Mouse (Mus musculus): ENCODE results near the gene Prnp.

Prnp gene

DNA sequence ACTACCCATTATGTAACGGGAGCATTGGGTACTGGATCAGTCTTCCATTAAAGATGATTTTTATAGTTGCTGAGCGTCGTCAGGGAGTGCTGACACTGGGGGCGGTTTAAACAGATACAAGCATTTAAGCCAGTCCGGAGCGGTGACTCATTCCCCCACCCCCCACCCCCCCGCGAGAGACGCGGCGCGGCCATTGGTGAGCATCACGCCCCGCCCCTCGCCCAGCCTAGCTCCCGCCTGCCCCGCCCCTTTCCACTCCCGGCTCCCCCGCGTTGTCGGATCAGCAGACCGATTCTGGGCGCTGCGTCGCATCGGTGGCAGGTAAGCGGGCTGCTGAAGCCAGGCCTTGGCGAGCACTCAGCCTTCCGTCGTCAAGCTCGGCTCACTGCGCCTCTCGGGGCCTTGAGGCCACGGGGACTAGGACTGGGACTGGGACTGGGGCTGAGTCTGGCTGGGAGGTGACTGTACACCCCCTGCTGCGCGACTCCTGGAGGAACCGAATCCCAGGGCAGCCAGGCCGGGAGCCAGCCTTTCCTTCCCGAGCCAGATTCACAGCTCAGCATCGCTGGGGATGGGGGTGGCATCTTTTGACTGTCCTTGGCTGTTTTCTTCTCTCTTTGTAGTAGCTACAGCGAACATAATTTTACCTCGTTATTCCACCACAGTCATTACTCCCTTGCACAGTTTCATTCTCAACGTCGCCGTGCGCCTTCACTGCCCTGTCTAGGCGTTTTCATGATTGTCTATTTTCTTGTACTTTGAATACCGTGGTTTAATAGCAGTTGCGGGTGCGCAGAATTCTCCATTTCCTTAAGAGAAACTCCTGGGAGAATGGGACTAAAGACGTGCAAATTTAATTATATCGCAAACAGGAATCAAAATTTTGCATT lies at the start of gene Prnp, which contains the start of gene Prn:
Gene Prnp (plus strand): TSS at position 246 of the 890 bp plus-strand sequence.
Gene Prn (plus strand): TSS at position 275 of the 890 bp plus-strand sequence.
- peak; percentile 90 to 91 for DNase-seq

DNA sequence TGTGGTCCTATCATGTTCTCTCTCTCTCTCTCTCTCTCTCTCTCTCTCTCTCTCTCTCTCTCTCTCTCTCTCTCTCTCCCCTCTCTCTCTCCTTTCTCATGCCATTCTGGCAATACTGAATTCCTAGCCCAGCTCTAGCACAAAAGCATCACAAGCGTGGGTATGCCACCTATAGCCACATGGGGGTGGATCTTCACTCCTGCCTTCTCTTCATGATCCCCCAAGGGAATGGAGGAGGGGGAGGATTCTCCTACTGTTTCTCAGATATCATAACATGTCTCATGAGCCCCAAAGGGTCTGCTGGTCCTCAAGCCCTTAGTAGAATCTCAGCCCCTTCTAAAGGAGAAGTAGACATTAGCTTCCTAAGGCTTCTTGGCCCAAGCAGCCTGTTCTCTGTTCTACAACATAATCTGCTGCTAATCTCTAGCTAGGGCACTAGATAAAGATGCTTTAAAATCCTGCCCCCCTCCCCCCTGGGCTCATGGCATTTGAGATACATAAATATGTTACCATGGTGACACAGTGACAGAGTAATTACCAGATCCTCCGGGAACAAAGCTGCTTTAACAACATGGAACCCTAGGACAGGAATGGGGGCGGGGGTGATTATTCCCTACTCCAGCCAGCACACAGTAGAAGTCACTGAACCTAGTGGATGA lies 47.0 kb upstream of the Prnp start:
- DNase-seq, result no peak

DNA sequence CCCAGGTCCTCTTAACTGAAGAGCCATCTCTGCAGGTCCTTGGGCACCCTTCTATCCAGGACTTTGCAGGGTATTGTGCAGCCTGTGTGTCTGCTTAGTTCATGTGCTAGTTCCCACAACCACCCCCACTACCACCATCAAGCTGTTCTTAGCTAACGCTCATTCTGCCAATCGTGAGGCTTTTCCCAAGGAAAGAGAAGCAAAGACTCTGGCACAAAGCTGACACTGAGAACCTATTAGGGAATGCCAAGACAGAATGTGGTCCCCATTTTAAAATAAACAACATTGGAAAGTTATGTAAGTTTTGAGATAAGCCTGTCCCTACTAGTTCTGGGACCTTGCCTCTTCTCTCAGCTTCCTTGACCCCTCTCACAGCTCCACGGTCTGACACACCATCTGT lies 46.3 kb upstream of the Prnp start:
- DNase-seq, result no peak

DNA sequence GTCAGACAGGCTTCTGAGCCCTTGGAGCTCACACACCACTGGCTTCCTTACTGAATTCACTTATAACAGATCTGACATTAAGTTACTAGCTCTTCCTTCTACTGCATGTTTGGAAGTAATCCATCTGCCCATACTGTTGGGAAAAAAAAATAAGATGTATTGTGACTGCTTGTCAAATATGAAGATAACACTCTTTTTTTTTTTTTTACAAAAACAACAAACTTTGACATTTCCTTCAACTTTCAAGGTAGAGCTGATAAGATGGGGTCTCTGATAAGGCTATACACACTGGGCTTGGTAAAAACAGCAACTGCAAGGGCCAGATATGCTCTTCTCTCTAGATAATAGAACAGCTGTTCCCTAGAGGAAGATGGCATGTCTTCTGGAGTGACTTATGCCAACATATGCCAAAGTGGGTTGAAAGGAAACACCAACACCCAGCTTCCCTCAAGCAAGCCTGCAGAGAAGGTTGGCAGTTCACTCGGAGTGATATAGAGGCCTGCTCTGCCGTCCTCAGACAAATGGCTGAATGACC lies 45.4 kb upstream of the Prnp start:
- DNase-seq, result no peak

DNA sequence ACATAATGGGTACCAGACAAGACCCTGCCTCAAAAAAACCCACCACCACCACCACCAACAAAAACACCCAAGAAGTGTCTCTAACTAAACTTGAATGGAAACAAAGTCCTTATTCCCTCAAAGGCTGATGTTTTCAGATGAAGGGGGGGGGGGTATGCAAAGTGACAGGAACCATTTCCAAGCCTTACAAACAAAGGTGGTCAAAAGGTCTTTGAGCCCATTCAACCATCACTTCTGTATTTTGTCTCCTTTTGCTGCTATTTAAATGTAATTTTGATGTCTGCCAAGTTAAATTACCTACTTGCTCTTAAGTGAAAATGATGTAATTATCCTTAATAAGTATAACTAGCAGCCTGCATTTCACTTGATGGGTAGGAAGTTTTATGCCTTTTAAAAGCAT lies 43.1 kb upstream of the Prnp start:
- DNase-seq, result no peak

DNA sequence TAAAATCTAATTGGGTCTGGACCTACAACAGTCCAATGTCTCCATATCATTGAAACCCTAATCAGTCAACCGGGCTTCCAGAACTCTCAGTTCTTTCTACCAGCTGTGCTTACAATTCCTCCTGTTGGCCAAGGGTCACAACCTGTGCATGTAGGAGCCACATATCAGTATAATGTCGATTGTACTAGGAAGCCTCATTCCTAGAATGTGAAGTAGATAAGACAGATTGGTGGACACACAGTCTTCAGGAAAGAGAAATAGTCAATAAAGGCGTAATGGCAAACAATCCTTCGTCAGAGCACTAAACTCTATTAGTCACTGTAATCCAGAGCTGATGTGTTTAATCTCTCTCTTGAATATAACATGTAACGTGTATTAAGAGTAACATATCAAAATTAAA lies 40.7 kb upstream of the Prnp start:
- DNase-seq, result no peak

DNA sequence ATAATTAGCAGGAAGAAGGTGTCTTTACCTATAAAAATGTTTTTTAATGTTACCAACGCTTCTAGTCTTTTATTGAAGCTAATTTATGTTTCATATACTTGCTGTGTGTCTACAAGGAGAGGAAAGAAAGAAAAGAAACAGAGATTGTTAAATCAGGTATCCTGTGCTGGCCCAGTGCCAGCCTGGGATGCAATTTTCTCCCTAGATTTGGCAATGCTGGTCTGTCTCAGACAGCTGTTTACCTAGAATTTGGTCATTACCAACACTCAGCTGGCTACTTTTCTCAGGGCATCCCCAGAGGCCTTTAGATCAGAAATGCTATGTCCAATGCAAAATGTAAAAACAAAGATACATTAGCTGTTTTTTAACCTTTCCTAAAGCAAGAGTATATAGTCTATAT lies 36.4 kb upstream of the Prnp start:
- DNase-seq, result no peak

DNA sequence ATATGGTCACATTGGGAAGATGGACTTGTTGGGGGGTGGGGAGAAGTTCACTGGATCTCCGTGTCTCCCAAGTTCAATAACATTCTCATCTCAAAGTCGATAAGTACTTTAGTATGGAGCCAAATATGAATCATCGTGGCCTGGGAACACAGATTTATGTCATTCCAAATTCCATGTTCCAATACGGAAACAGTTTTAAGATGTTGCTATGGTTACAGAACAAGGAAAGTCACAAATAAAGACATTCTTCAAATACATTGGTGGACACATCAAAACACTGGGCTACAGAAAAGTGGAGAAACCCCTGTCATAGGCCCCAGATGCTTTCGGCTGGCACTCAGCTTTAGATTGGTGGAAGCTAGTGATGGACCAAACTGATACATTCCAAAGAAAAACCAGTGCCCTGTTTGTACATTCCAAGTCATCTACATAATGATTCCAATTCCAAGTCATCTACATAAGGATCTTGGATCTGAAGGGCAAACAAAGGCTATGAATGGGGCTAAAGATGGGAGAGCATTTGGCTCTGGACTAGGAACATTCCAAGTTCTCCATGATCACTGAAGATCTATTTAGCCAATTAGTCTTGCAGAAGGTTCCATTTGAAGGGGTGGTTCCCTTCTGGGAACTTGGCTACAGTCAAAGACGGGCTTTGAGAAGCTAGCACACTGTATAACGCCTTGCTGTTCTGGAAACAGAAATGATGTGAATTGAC lies 33.0 kb upstream of the Prnp start:
- DNase-seq, result no peak

DNA sequence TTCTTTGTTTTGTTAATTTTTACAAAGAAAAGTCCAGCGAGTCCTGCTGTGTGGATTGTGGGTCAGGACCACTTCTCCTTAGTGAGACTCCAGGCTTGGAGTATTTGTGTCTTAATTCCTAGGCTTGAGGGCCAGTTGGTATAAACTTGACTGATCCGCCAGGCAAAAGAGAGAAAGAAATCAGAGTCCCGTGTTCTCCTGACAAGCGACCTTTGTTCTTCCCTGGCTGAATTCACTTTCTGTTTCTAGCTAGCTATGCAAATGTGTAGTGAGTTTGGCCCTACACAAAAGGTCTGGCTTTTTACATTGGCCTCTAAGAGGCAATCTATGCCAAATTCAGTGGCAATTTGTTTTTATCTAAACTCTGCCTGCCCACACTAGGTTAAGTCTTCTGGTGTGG lies 28.0 kb upstream of the Prnp start:
- DNase-seq, result no peak

DNA sequence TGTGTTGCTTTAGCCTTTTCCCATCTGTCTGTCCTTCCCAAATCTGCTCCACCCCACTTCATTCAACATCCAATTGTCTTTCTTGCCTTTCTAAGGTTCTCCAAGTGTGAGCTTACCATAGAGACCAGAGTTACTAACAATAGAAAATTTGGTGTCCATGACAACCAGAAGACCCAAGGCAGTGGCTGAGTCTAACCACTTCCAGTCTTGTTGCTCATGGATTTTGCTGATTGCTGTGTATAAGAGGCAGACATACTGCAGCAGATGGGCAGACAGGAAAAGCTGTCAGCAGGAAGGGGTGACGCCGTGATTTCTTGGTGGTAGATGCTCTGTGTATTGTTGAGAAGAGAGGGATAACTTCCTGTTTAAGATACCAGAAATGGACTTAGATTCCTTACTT lies 26.6 kb upstream of the Prnp start:
- no peak for DNase-seq

DNA sequence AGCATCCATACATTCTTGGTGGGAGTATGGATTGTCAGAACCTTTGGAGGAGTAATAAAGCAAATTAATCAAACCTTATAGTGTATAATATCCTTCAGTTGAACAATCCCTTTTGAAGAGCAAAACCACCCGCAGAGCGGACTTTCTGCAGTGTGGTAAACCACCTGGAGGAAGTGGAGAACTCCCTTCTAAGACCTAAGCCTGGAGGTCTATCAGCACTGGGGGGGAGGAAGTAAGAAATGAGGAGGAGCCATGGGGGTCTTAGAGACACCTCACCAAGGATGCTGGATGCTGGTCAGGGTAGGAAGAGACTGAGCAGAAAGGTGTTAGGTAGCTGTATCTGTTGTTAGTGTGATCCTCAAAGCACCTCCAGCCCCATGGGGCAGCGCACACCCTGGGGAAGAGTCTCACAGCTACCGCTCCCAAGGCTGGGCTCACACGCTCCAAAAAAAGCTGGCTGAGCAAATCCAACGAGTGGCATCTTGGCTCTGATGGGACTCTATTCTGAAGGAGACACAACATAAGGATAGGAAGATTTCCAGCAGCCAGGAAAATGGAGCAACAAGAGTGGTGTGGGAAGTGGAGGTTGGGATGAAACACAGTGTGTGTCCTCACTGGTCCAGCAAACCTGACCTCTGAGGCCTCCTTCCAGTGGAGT lies 23.1 kb upstream of the Prnp start:
- peak; percentile 18 to 36 for DNase-seq

DNA sequence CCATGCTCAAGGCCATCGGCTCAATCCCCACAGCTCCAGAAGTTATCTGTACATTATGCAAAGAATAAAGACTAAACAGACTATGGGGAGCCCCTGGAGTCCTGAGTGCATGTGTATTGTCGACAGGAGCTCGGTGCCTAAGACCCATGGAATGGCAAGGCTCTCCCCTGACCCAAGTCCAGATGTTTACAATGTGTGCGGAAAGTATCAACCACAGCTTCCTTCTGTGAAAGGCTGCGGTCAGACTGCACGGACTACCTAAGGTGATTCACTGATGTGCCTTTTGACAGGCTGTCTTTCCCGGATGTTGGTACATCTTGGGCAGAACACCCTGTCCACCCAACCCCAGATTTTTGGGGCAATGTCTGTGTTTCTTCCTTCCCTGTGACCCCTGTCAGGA lies 21.5 kb upstream of the Prnp start:
- peak in 1 of 2 experiments; percentile 13 for DNase-seq

DNA sequence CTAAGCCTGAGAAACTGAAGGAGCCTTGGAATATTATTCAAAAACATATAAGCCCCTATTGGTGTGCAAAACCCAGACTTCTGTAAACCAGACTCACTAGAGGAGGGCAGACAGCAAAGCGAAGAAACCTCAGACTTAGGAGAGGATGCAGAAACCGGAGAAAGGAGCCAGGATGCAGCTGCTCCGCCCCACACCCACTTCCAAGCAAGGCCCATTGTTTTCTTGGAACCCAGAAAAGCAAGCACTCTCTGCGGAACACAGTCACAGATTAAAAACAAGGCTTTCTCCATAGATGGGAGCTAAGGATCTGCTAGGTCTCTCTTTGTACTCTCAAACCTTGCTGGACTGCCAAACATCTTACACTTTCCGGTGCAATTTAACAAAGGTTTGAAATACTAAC lies 17.2 kb upstream of the Prnp start:
- DNase-seq, result no peak

DNA sequence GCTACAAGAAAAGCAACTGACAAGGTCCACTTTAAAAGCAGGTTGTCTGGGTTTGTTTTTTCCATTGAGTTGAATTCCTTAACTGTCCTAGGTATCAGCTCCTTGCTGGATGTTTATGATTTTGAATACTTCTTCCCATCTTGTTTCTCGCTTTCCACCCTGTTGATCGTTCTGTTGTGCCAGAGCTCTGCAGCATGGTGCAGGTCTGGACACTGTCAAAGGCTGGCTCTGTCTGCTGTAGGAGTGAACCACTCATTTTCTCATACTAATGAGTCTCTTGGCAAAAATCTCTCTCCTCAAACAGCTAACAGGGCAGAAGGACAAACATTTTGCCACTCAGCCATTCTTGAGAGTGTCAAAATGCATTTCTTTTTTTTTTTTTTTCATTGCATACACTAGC lies 14.6 kb upstream of the Prnp start:
- no peak for DNase-seq

DNA sequence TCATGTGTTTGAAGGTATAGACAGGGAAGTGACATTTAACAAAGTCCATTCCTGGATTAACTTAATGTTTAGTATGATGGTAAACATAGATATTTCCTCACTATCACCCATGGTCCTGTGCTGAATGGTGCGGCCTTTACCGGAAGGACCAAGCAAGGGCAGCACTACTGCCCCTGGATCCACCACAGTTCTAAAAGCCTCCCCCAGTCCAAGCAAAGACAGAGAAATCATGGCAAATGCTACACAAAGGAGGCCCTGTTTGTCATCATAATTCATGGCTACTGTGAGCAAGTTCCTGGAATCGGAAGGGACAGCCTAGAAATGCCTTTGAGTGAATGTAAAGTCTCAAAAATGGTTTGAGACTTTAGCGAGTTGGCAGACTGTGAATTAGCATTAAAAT lies 13.7 kb upstream of the Prnp start:
- no peak for DNase-seq

DNA sequence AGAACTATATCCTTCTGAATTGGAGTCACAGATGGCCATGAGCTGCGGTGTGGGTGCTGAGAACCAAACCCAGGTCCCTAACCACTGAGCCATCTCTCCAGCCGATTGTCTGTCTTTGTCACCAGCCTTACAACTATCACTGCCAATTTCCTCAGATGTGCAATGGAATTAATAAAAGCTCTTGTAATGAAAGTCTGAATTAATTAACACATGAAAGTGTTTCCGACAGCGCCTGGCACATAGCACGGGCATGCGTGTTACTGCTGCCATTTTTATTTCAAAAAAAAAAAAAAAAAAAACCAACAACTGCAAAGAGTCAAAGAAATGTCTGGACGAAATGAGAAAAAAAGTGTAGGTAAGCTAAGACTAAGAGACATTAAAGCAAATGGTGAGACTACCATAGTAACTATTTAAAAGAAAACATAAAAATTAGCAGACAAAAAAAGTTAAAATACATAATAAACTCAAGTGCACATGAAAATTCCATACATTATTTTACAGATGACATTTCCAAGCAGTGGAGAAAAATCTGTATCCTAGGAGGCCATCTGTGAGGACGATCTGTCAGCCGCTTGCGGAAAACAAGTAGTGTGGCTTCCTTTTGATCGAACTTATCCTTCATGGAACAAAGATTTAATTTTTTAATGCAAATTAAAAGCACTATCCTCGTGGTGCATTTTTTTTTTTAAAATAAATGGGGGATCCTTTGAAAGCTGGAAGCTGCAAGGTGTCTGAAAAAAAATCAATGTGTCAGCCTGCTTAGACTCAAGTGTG lies 12.2 kb upstream of the Prnp start:
- DNase-seq, result no peak

DNA sequence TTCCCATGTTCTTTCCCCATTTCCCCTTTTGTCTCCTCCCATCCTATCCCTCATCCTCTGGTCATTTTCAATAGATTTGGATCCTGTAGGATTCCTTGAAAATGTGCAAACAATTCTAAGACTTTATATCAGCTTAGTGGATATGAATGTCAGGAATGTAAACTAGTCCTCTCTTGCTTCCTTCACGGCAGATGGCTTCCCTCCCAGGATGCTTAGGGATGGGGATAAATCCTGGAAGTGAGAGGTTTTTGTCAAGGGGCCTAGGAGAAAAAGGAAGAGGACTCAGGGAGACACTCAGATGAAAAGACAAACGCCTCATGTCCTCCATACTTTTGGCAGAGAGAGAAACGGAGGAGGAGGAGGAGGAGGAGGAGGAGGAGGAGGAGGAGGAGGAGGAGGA lies 7.3 kb upstream of the Prnp start:
- no peak for DNase-seq

DNA sequence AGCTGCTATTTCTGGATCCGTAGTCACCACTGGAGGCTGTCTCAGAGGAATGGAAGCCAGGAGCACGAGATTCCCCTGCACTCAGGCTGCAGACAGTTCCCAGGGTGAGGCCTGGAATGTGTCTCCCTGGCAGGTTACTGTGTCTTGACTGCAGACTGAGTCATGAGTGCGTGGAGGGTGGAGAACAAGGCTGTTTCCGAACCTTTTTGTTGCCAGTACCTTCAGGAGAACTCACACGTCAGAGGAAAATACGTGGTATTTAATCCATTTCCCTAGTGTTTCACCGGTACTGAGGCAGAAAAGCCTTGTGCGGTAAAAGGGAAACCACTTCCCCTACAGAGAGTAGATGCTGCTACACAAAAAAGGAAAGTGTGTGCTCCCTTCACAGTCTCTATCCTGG lies 6.9 kb upstream of the Prnp start:
- peak in 1 of 2 experiments; percentile 17 for DNase-seq

DNA sequence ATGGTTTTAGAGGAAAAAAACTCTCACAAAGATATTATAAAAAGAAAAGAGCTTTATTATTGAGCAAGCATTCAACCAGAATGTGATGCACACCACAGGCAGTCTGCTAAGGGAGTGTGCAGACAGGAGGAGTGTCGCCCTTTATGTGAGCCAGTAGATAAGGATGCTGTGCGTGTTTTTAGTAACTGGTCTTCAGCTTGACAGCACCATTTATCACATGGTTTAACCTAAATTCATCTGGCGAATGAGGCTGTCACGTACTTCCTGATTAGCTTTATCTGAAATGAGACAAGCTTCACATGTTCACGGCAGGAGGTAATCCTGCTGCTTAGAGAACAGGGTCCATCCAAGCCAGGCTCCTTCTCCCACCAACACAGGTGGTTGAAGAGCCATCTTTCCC lies 4.7 kb upstream of the Prnp start:
- DNase-seq, result no peak

DNA sequence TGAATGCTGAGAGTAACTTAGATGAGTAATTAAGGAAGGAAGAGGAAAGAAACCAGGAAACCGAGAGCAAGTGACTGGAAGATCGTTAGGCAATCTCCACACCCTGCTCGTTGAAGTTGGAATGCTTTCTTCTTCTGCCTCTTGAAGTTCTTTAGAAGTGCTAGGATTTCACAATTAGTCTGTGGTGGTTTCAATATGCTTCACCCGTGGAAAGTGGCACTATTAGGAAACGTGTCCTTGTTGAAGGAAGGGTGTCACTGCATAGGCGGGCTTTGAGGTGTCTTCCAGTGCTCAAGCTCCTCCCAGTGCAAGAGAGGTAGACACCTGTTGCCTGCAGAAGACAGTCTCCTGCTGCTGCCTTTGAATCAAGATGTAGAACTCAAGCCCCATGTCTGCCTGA lies 4.0 kb upstream of the Prnp start:
- DNase-seq, result no peak

DNA sequence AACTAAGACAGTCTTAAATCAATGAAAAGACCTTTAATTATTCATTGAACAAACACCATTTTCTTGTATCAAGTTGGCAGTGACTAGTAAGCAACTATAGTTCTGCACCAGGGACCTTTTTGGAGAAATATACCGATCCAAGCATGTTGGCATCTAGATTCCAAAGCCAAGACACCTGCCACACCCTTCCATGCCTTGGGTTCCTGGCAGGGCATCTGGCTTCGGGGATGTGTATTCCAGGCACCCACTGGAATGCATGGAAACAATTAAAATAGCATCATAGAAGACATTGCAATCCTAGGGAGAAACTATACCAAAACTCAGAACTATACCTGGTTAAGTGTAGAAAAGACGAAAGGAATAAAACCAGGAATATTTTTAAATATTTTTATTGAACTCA lies 3.5 kb upstream of the Prnp start:
- no peak for DNase-seq

DNA sequence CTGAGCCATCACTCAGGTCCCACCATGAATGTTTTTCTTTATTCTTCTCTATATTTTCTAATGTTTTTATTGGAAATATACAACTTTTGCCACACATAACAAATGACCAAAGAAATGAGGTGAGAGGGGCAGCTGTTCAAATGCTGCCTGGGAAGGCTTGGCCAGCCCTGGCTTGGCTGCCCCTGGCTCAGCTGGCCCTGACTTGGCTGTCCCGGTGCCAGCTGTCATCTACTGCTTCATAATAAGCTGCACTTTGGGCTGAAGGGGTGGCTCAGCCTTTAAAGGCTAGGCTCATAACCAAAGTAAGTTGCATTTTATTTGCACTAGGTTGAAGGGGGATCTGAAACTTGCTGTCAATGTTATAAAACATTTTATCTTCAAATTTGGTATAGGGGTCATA lies 2.9 kb upstream of the Prnp start:
- DNase-seq, result no peak
